Mouse (Mus musculus) ES-Bruce4 (cell line): ENCODE data around the gene Sftpa1. TPM values are rescaled to one million over a fixed set of nuclear protein-coding genes. Genes with fewer than 3 reads are reported as not detected.

Experiments
- H3K27ac ChIP-seq: 2 replicates; pipeline ENCODE4 v1.5.1; 2012; ENCODE audit warnings: low read length, inconsistent platforms; ENCODE audit not compliant: insufficient read depth
- H3K27me3 ChIP-seq: 2 replicates; pipeline ENCODE4 v1.6.1; 2012; ENCODE audit warnings: mild to moderate bottlenecking, low read length, inconsistent platforms; ENCODE audit not compliant: control insufficient read depth, poor library complexity, insufficient read depth, severe bottlenecking
- H3K36me3 ChIP-seq: 2 replicates; pipeline ENCODE4 v1.6.1; 2012; ENCODE audit warnings: inconsistent platforms, mild to moderate bottlenecking, low read length, moderate library complexity; ENCODE audit not compliant: control insufficient read depth, poor library complexity, insufficient read depth, severe bottlenecking
- H3K4me1 ChIP-seq: one replicate; pipeline ENCODE4 v1.8.1; 2011; ENCODE audit warnings: low read length; ENCODE audit not compliant: control insufficient read depth, insufficient read depth
- H3K4me3 ChIP-seq: 2 replicates; pipeline ENCODE4 v1.5.1; 2011; ENCODE audit warnings: low read depth, mild to moderate bottlenecking, low read length
- H3K9ac ChIP-seq: 2 replicates; pipeline ENCODE4 v1.6.1; 2012; ENCODE audit warnings: low read depth, mild to moderate bottlenecking, inconsistent platforms; ENCODE audit not compliant: poor library complexity, severe bottlenecking
- H3K9me3 ChIP-seq: replicated peaks from 2 replicates; pipeline ENCODE4 v1.6.1; 2012; ENCODE audit warnings: mild to moderate bottlenecking, low read length, inconsistent platforms; ENCODE audit not compliant: control insufficient read depth, poor library complexity, insufficient read depth, severe bottlenecking
- CTCF ChIP-seq: IDR thresholded peaks from one replicate; pipeline ENCODE4 v1.8.1; 2011; ENCODE audit warnings: low read depth, low read length
- EP300 ChIP-seq: IDR thresholded peaks from 2 replicates; pipeline ENCODE4 v1.6.1; 2011; ENCODE audit warnings: low read depth, low read length; ENCODE audit not compliant: insufficient read depth
- POLR2A ChIP-seq: IDR thresholded peaks from one replicate; pipeline ENCODE4 v1.8.1; 2011; ENCODE audit warnings: low read length; ENCODE audit not compliant: insufficient read depth
- polyA plus RNA-seq: library from polyadenylated mRNA; stranded (reverse); fragments of >200 nt; gene quantifications from 2 replicates; pipeline ENCODE4 v1.2.4, GENCODE M21; 2011; ENCODE audit warnings: low read depth; ENCODE audit not compliant: missing spikeins, insufficient read depth, insufficient read length

Sftpa1 gene
- polyA plus RNA-seq, 1 experiment: not detected

DNA sequence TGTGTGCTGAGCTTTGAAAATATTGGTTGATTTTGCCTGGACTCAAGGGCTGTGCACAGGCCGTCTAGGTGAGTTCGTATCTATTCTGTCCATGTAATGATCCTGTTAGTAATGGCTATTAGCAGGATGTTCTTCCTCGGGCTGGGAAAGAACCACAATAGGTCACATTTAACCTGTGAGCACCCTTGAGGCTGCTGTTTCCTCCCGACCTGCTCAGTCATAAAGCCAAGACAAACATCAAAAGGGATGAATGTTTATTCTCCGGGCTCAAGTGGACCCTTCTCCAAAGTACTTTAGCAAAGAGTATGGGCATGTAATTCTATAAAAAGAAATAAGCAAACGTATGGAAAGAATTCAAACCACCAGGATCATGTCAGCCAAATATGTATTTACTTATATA lies 14.5 kb downstream of the Sftpa1 start:
- Histone ChIP-seq H3K4me1 (no peaks in the 10 kb centered on the region), H3K36me3 (no peaks in the 10 kb centered on the region), H3K27ac (no peak overlapping the region), H3K4me3 (no peak overlapping the region), H3K9me3 (no peaks in the 10 kb centered on the region), H3K9ac (no peak overlapping the region), H3K27me3 (no peaks in the 10 kb centered on the region)
- TF ChIP-seq POLR2A (no peak), EP300 (no peak), CTCF (no peak)

DNA sequence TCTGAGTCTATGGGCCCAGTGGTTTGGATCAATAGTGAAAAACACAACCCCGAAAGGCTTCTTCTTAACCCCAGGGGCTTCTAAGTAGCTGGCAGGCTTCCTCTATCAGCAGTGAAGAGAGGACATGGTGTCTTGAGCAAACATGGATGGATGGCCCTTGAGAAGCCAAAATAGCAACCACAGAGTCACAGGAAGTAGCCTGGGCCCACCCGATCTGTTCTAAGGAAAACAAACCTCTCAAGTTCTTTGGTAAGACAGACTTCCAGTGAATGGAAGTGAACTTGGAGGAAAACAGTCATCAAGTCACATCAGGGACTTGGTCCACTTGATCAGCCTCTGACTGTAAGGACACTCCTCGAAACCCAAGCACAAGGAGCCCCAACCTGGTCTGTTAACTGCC lies 15.3 kb downstream of the Sftpa1 start:
- no peaks in the 10 kb centered on the region for H3K27me3 ChIP-seq
- no peak overlapping the region for H3K27ac ChIP-seq
- H3K4me3 ChIP-seq: no peak overlapping the region
- H3K36me3 ChIP-seq: no peaks in the 10 kb centered on the region
- no peaks in the 10 kb centered on the region for H3K4me1 ChIP-seq
- no peak for TF ChIP-seq EP300
- TF ChIP-seq POLR2A: no peak
- no peak for TF ChIP-seq CTCF
- H3K9ac ChIP-seq: no peak overlapping the region
- H3K9me3 ChIP-seq: no peaks in the 10 kb centered on the region

DNA sequence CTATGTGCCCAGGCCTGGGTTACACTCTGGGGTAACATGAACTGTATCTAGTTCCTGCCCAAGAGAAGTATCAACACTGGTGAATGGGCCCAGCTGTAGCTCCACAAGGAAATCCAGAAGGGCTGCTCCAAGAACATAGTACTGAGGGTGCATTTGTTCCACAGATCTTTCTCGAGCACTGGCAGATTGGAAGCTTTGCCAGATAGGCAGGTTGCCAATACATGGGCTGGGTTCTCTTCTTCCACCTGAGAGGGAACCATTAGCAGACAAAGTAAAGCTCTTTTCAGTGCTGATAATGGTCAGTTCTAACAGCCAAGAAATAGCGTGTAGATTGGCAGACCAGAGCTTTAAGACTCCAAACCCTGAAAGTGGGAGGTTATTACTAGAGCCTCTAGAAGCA lies 15.8 kb downstream of the Sftpa1 start:
- no peak overlapping the region for H3K9ac ChIP-seq
- no peak overlapping the region for H3K27ac ChIP-seq
- H3K9me3 ChIP-seq: no peaks in the 10 kb centered on the region
- H3K4me3 ChIP-seq: no peak overlapping the region
- no peaks in the 10 kb centered on the region for H3K36me3 ChIP-seq
- no peak for TF ChIP-seq POLR2A
- no peak for TF ChIP-seq EP300
- no peak for TF ChIP-seq CTCF
- no peaks in the 10 kb centered on the region for H3K4me1 ChIP-seq
- no peaks in the 10 kb centered on the region for H3K27me3 ChIP-seq

DNA sequence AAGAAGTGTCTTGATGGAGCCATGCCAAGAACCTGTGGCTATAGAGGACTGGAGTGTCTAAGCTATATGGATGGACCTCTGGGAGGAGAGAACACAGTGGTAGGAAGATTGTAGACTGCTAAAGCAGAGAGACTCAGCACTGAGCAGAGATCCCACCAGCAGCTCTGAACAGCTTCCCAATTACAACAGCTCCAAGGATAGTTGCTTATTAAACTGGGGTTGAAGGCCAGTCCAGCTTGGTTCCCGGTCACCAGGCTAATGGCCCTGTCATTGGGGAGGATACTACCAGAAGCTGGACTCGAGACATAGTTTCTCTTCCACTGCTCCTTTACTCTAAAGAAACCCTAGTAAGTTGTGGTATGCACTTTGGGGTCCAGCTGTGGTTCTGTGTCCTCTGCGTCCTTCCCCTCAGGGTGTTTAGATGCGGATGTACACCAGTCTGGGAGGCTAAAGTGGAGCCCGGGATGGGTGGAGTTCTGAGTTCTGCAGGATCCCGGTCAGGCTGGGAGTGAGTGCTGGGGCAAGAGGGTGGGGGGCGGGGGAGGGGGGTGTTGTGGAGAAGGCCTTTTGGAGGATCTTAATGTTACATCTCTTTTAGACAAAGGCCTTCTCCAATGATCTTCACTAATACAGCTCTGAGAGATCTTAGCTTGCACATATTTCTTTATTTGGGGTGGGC lies 19.8 kb downstream of the Sftpa1 start, which contains the start of gene Mbl1:
Gene Mbl1 (plus strand): TSS at position 239 of the 679 bp plus-strand sequence.
- H3K27me3 ChIP-seq: no peaks in the 10 kb centered on the region
- H3K4me3 ChIP-seq: no peak within 1 kb of the TSS

DNA sequence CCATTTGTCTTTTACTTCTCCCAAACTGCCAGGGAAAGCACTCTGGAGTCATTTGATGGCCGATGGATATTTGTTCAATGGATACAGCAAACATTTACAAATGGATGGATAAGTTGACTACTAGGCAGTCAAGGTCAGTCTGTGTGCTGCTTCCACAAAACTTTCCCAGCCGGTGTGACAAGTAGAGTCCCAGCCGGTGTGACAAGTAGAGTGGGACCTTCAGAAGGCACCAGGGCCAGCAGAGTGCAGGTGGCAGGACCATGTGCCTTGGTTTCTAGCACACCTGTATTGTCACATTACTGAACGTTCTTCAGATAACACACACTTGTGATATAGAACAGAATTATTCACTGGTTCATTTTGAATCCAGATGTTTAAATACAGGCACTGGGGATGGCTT lies 28.5 kb downstream of the Sftpa1 start:
- TF ChIP-seq EP300: no peak
- no peak for TF ChIP-seq CTCF
- no peak for TF ChIP-seq POLR2A
- Histone ChIP-seq H3K36me3 (no peaks in the 10 kb centered on the region), H3K4me1 (no peaks in the 10 kb centered on the region), H3K27ac (no peak overlapping the region), H3K9me3 (no peaks in the 10 kb centered on the region), H3K27me3 (no peaks in the 10 kb centered on the region), H3K9ac (no peak overlapping the region), H3K4me3 (no peak overlapping the region)

More for the DNA sequence above, 19.8 kb downstream of the Sftpa1 start, which contains the start of gene Mbl1:
- Histone ChIP-seq H3K9me3 (no peaks in the 10 kb centered on the region), H3K9ac (no peak within 1 kb of the TSS), H3K36me3 (no peaks in the 10 kb centered on the region), H3K27ac (no peak within 1 kb of the TSS), H3K4me1 (no peaks in the 10 kb centered on the region)
- no peak for TF ChIP-seq CTCF
- no peak for TF ChIP-seq POLR2A
- TF ChIP-seq EP300: no peak

DNA sequence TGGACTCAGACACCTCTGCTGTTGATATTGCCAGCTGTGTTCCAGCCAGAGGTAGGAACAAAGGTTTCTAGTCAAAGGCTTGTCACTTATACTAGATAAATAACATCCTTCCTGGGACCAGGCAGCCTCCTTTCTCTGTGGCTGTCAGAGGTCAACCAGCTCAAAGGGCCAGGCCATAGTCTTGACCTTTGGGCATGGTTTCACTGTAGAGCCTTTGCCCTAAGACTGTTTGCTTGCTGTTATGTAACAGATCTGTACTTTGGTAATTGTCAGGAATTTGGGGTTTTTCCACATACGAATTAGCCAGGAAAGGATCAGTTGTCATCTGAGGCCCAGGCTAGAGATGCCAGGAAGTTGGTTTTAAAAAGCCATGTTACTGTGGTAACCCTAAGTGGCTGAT lies 29.2 kb downstream of the Sftpa1 start:
- Histone ChIP-seq H3K4me3 (no peak overlapping the region), H3K27me3 (no peaks in the 10 kb centered on the region), H3K36me3 (no peaks in the 10 kb centered on the region), H3K9ac (no peak overlapping the region), H3K4me1 (no peaks in the 10 kb centered on the region), H3K27ac (no peak overlapping the region), H3K9me3 (no peaks in the 10 kb centered on the region)
- TF ChIP-seq CTCF: no peak
- TF ChIP-seq POLR2A: no peak
- no peak for TF ChIP-seq EP300
